Mouse (Mus musculus): ENCODE results near the gene Tcf7l2.

The Tcf7l2 gene

DNA sequence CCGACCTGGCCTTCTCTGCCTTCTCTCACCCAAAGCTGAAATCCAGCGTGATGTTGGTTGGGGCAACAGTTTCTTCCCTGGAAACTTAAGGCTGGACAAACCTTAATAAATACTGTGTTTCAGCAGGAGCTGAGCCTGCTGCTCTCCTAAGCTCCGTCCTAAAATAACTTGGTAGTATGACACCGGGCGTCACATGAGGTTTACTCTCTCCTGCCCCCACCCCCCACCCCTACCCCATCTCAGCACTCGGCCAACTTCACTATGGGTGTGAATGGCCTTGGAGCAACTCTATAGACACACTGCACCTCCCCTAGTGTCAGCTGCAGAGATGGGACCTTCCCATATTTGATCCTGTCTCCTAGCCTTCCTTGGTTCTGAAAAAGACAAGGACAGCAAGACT is 15.8 kb downstream of the Tcf7l2 start:
- DNase-seq (ENCODE audit: low spot score), result no peak

- no peak for DNase-seq (ENCODE audit: low spot score)
These were observed 16.5 kb downstream of the Tcf7l2 start for GRCm38 (mm10) chr19:55758158-55758557.

GRCm38 (mm10) chr19:55759006-55759405 is 17.4 kb downstream of the Tcf7l2 start:
- no peak for DNase-seq (ENCODE audit: low spot score)

DNA sequence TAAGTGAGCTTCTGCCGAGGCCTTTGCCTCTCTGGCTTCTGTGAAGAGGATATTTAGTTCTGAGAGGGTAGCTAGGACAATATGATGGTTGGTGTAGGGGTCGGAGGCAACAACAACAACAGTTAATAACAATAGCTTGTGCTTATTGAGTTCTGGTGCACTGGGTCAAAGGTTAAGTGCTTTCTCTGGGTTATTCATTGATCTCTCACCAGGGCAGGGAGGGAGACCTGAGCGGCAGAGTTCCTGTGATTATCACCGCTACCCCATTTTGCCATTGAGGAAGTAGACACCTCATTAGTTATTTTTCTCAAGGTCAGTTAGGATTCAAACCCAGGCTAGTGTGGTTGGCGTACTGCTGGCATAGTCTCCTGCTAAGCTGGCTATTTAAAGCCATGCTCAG is 19.5 kb downstream of the Tcf7l2 start:
- no peak for DNase-seq (ENCODE audit: low spot score)

GRCm38 (mm10) chr19:55762187-55762586 is 20.6 kb downstream of the Tcf7l2 start:
- no peak for DNase-seq (ENCODE audit: low spot score)

DNA sequence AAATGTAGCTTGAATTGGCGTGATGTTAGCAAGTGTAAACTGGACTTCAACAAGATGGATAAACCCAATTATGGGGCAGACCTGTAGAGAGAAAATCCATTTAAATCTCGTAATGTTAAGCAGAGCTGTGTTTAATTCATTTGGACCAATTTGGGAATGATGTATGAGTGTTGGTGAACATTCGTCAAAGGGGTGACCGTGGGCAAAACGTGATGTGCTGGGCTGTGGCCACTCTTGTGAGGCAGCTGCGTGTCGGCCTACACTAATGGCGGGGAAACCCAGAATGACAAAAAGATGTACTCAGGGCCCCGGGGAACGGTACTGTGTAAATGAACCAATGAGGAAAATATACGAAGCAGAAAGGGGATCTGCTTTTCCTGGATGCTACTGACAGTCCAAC is 24.2 kb downstream of the Tcf7l2 start:
- no peak for DNase-seq (ENCODE audit: low spot score)

- no peak for DNase-seq (ENCODE audit: low spot score)
These were observed 25.5 kb downstream of the Tcf7l2 start for GRCm38 (mm10) chr19:55767104-55767503.

GRCm38 (mm10) chr19:55767579-55767978 is 26.0 kb downstream of the Tcf7l2 start:
- DNase-seq (ENCODE audit: low spot score), result no peak

- no peak for DNase-seq (ENCODE audit: low spot score)
These were observed 26.6 kb downstream of the Tcf7l2 start for GRCm38 (mm10) chr19:55768246-55768645.

- no peak for DNase-seq (ENCODE audit: low spot score)
These were observed 27.3 kb downstream of the Tcf7l2 start for GRCm38 (mm10) chr19:55768889-55769288.

DNA sequence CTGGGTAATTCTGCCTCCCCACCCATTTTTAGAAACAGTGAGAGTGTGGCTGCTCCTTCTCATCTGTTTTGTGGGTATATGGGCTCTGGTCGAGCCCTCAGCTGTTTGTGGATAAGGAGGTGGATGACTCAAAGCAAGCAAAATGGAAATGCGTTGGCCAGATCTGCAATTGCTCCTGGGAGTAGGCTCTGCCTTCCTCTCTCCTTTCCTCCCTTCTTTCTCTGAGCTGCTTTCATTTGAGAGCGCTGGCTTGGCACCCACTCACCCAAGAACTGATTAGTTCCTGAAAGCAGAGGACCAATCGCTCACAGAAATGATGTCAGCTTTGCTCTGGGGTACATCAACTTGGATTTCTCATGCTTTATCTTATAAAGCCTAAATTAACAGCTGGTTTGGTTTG is 32.7 kb downstream of the Tcf7l2 start:
- no peak for DNase-seq (ENCODE audit: low spot score)

GRCm38 (mm10) chr19:55774824-55775223 is 33.2 kb downstream of the Tcf7l2 start:
- DNase-seq (ENCODE audit: low spot score), result no peak

- no peak for DNase-seq (ENCODE audit: low spot score)
These were observed 38.3 kb downstream of the Tcf7l2 start for GRCm38 (mm10) chr19:55779871-55780270.

- no peak for DNase-seq (ENCODE audit: low spot score)
These were observed 39.5 kb downstream of the Tcf7l2 start for GRCm38 (mm10) chr19:55781087-55781486.

DNA sequence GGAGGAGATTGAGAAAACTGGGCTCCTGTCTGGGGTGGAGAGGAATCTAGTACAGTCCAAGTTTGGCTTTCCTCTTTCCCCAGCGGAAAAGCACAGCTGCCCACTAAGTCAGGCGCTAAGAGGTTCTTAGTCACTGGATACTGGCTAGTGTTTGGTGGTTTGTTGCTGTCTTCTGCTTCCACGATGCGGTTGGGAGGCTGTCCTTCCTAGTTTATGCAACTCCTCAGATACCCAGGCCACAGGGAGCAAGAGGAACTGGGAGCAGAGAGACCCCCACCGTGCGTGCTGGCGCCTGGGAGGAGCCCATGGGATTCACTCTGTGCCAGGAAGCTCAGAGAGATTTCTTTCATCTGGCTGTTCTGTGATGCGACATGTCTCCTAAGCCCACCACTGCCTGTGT is 40.1 kb downstream of the Tcf7l2 start:
- DNase-seq (ENCODE audit: low spot score), result no peak

GRCm38 (mm10) chr19:55784796-55785418 is 43.3 kb downstream of the Tcf7l2 start:
- no peak for DNase-seq (ENCODE audit: low spot score)

- no peak for DNase-seq (ENCODE audit: low spot score)
These were observed 45.8 kb downstream of the Tcf7l2 start for GRCm38 (mm10) chr19:55787420-55787819.

DNA sequence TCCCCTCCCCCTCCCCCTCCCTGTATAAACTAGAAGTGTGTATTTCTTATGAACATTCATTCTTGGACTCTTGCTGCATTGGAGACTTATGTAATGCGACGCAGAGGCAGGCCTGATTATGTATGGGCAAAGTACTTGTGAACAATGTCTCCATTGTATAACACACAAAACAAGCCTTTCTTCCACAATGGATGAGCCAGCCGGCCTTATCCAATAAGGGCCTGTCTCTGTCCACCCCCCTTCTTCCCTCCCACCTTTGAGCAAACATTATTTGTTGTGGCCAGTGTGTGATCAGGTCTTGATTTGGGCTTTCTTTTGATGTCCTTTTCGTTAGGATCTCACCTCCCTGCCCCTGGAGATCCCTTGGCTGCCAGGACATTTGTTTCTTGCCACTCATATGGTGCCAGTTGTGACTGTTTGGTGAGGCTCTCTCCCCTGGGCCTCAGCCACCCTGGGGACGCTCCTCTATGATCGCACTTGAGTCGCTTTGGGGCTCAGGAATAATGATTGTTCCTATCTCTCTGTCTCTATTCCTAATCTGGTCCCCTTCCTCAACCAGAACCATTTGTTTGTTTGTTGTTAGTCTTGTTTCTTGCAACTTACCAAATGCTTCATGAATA is 46.8 kb downstream of the Tcf7l2 start:
- no peak for DNase-seq (ENCODE audit: low spot score)

DNA sequence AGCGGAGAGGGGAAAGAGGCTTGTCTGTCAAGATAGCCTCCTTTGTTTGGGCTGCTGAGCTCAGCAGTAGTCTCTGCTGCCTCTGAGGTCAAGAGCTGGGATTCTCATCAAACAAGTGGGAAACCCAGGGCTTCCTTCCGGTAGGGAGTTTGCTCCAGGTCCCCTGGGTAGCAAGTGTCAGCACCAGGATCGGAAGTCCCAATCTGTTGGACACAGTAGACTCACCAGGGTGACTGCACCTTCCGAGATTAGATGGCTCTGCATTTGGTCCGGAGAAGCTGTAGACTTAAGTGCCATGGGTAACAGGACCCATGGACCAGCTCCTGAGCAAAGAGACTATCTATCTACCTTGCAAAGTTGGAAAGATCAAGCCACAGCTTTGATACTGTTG is 47.3 kb downstream of the Tcf7l2 start:
- no peak for DNase-seq (ENCODE audit: low spot score)

DNA sequence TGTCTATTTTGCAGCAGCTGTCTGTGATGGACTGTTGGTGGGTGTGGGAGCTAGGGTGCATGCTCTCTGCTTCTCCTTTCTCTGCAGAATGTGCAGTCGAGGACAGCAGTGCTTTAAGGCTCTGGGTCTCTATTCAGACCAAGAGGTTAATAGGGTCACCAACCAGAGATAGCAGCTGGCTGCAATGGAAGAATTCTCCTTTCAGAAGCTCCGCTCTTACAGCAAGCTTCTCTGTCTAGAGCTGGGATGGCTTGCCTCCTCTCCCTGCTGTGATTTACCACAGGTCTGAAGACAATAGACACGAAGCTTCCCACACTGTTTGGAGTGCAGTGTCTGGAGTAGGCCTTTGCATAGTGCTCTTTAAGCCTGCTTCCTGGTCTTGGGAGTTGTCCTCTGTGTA is 48.2 kb downstream of the Tcf7l2 start:
- no peak for DNase-seq (ENCODE audit: low spot score)

GRCm38 (mm10) chr19:55791293-55791692 is 49.7 kb downstream of the Tcf7l2 start:
- DNase-seq (ENCODE audit: low spot score), result no peak

DNA sequence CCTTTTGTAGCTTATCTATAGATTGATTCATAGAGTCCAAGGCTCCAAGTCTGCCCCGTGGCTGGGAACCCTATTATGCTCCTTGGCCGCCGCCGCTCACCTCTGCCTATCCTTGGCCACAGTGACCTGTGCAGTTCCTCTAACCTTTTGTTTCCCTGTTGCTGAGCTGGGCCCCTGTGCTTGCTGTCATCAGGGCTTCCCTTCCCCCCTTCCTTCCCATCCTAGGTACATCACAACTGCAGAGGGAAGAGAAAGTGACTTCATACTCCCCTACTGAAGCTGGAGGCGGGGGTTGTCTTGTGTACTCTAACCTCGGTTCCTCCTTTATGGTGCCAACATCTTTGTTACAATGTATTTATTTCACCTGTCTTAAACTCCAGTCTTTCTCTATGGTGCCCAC is 50.3 kb downstream of the Tcf7l2 start:
- DNase-seq (ENCODE audit: low spot score), result no peak

DNA sequence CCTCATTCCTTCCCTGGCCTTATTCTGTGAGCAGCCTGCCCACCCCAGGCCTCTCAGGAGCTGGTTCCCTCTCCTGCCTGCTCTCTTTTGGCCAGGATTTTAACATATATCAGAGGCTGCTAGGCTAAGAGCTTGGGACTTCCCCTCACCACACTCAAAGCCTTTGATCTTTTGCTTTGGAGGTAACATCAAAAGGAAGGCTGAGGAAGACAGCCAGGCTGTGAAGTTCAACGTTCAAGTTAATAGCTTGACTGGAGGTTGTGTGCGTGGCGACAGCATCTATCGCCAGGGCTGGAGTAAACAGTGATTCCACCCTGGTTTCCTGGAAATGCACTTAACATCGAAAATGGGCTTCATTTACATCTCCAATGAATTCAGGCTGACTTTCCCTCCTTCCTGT is 51.0 kb downstream of the Tcf7l2 start:
- DNase-seq (ENCODE audit: low spot score), result no peak

DNA sequence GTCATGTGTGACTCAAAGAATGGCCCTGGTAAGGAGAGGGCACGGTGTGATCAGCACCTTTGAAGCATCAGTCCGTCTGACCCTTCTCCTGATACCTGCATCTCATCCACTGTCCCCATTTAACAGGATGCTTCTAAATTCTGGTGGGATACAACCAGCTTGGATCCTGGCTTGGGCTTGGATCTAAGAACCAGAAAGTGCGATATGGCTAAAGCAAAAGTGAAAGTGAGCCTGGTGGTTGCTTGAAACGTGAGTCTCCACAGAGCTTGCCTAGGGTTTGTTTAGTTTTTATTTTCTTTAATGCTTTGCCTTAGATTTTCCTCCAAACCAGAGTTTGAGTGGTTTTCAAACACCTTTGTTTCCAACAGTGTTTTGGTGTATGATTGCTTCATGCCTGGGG is 51.4 kb downstream of the Tcf7l2 start:
- no peak for DNase-seq (ENCODE audit: low spot score)
